Mouse (Mus musculus): ENCODE data around the gene Eipr1.

DNA sequence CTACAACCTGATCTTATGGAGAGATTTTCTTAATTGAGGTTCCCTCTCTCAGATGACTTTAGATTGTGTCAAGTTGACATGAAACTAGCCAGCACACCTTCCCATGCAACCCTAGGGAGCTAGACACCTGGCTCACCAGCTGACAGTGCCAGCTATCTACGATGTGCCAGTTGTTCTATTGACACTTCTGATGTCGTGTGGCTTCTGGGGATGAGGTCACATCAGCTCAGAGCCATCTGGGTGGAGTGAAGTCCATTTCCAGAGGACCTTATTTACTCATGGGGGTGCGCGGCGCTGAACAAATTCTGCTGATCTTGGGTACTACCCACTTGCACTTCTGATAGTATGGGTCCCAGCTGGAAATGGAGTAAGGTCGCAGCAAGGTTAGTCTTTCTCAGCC lies 146.7 kb downstream of the Eipr1 start:
- TF ChIP-seq CTCF (IDR thresholded peaks at IDR 0.05; ENCODE audit: extremely low read depth, insufficient read depth, insufficient read length, insufficient replicate concordance) = no peak
- no peak for TF ChIP-seq POLR2A (IDR thresholded peaks at IDR 0.05; ENCODE audit: low read depth, low read length)
